In genomic region chr4:97774446-97774950, GRCm38 (mm10) we compare ENCODE assay signal across 8 mouse cellular contexts. TPM values are rescaled to one million over a fixed set of nuclear protein-coding genes. Genes with fewer than 3 reads are reported as not detected.
DNase-seq lines count a peak whose midpoint lies in the region; ATAC-seq lines count a peak whose summit lies in the region.

No protein-coding gene starts in this region.

- peaks cover 47% of the 10 kb centered on the region for H3K4me1 ChIP-seq in kidney, embryonic 15.5 days
- peaks cover 27% of the 10 kb centered on the region for H3K4me1 ChIP-seq in embryonic facial prominence, embryonic 13.5 days
- H3K4me1 ChIP-seq in hindbrain, embryonic 16.5 days (ENCODE audit: control insufficient read depth, insufficient read depth, low read depth, low read length), result peaks cover 2% of the 10 kb centered on the region
- peaks cover 6% of the 10 kb centered on the region; the same call in 1 of the 2 replicates for H3K4me1 ChIP-seq in midbrain, embryonic 16.5 days (ENCODE audit: control insufficient read depth, insufficient read depth, low read length)

- H3K27ac ChIP-seq in kidney, embryonic 15.5 days, result peak overlapping the region; percentile 85
- peak overlapping the region; percentile 96 for H3K27ac ChIP-seq in embryonic facial prominence, embryonic 13.5 days
- peak overlapping the region; percentile 75 for H3K27ac ChIP-seq in hindbrain, embryonic 16.5 days (ENCODE audit: low read depth, low read length)
- H3K27ac ChIP-seq in midbrain, embryonic 16.5 days (ENCODE audit: low read length), result peak overlapping the region; percentile 57

- H3K9ac ChIP-seq in kidney, embryonic 15.5 days, result no peak overlapping the region
- H3K9ac ChIP-seq in embryonic facial prominence, embryonic 13.5 days, result 0 out of 2 replicates have a peak overlapping the region, but pooled peaks have one; percentile 99
- no peak overlapping the region for H3K9ac ChIP-seq in hindbrain, embryonic 16.5 days (ENCODE audit: low read depth, low read length)
- no peak overlapping the region for H3K9ac ChIP-seq in midbrain, embryonic 16.5 days (ENCODE audit: low read depth, low read length)

- peaks cover 51% of the 10 kb centered on the region for H3K27me3 ChIP-seq in kidney, embryonic 15.5 days
- no peaks in the 10 kb centered on the region for H3K27me3 ChIP-seq in embryonic facial prominence, embryonic 13.5 days
- 0 out of 2 replicates have a peak, but pooled peaks cover 2% of the 10 kb centered on the region for H3K27me3 ChIP-seq in hindbrain, embryonic 16.5 days (replicated peaks; ENCODE audit: control insufficient read depth, insufficient read depth, low read length)
- H3K27me3 ChIP-seq in midbrain, embryonic 16.5 days (ENCODE audit: control insufficient read depth, insufficient read depth, low read depth, low read length), result 0 out of 2 replicates have a peak, but pooled peaks cover 3% of the 10 kb centered on the region

- ATAC-seq in kidney, embryonic 15.5 days (replicated peaks; ENCODE audit: low FRiP score), result no peak
- ATAC-seq in embryonic facial prominence, embryonic 13.5 days (ENCODE audit: insufficient number of reproducible peaks, insufficient read depth, low FRiP score, low TSS enrichment, low read depth), result no peak
- ATAC-seq in hindbrain, embryonic 16.5 days, result no peak
- ATAC-seq in midbrain, embryonic 16.5 days, result no peak

- peak overlapping the region; percentile 88 for H3K4me2 ChIP-seq in kidney, embryonic 15.5 days
- H3K4me2 ChIP-seq in embryonic facial prominence, embryonic 13.5 days, result peak overlapping the region; percentile 79
- peak overlapping the region; percentile 55 for H3K4me2 ChIP-seq in hindbrain, embryonic 16.5 days (ENCODE audit: low read length)
- peak overlapping the region; percentile 3; the same call in 1 of the 2 replicates for H3K4me2 ChIP-seq in midbrain, embryonic 16.5 days (ENCODE audit: low read length)

- WGBS in kidney, embryonic 15.5 days, result 18% methylated on average over 4 of the region's 4 CpGs
- WGBS in embryonic facial prominence, embryonic 13.5 days, result 6% methylated on average over 4 of the region's 4 CpGs
- WGBS in hindbrain, embryonic 16.5 days, result 20% methylated on average over 4 of the region's 4 CpGs
- 16% methylated on average over 4 of the region's 4 CpGs for WGBS in midbrain, embryonic 16.5 days

- no peak for DNase-seq in kidney, postnatal 25 days
- no peak for DNase-seq in frontal cortex, postnatal 25 days (ENCODE audit: low spot score in 2 of 2)
- no peak for DNase-seq in thymus, postnatal 0 days (ENCODE audit: low spot score)
- DNase-seq in layer of hippocampus, postnatal 36 days, result no peak

- peak overlapping the region; percentile 78 for H3K4me3 ChIP-seq in kidney, embryonic 15.5 days (replicated peaks)
- H3K4me3 ChIP-seq in embryonic facial prominence, embryonic 13.5 days, result peak overlapping the region; percentile 82
- H3K4me3 ChIP-seq in hindbrain, embryonic 16.5 days (ENCODE audit: low read length), result no peak overlapping the region
- 0 out of 2 replicates have a peak overlapping the region, but pooled peaks have one; percentile 7 for H3K4me3 ChIP-seq in midbrain, embryonic 16.5 days (ENCODE audit: low read depth, low read length)

- H3K36me3 ChIP-seq in kidney, embryonic 15.5 days, result no peaks in the 10 kb centered on the region
- H3K36me3 ChIP-seq in embryonic facial prominence, embryonic 13.5 days, result no peaks in the 10 kb centered on the region
- no peaks in the 10 kb centered on the region for H3K36me3 ChIP-seq in hindbrain, embryonic 16.5 days (ENCODE audit: control insufficient read depth, insufficient read depth, low read length)
- no peaks in the 10 kb centered on the region for H3K36me3 ChIP-seq in midbrain, embryonic 16.5 days (ENCODE audit: control insufficient read depth, insufficient read depth, low read length)

- H3K9me3 ChIP-seq in kidney, embryonic 15.5 days (replicated peaks), result no peaks in the 10 kb centered on the region
- no peaks in the 10 kb centered on the region for H3K9me3 ChIP-seq in embryonic facial prominence, embryonic 13.5 days
- no peaks in the 10 kb centered on the region for H3K9me3 ChIP-seq in hindbrain, embryonic 16.5 days (ENCODE audit: control insufficient read depth, low read length)
- no peaks in the 10 kb centered on the region for H3K9me3 ChIP-seq in midbrain, embryonic 16.5 days (replicated peaks; ENCODE audit: control insufficient read depth, low read length, poor library complexity, severe bottlenecking)

RNA-seq across cellular contexts. Expression of gene Nfia, which starts 2.0 kb away (rescaled TPM):
- 26.8 and 29.3 TPM in 2 replicates for polyA plus RNA-seq in kidney, embryonic 15.5 days (2015; fragmentation: Nextera tagmentation; extraction: Ambion mirVana)
- 59.9 and 71.0 TPM in 2 replicates for polyA plus RNA-seq in embryonic facial prominence, embryonic 13.5 days (2015; fragmentation: Nextera tagmentation; extraction: Ambion mirVana)
- polyA plus RNA-seq in hindbrain, embryonic 16.5 days (2015; fragmentation: Nextera tagmentation; extraction: Ambion mirVana), result 38.4 and 43.4 TPM in 2 replicates
- polyA plus RNA-seq in midbrain, embryonic 16.5 days (2015; fragmentation: Nextera tagmentation; extraction: Ambion mirVana), result 25.8 and 26.6 TPM in 2 replicates
- 16.5 and 18.7 TPM in 2 replicates for polyA plus RNA-seq in thymus, postnatal 0 days (2015; fragmentation: Nextera tagmentation; extraction: Ambion mirVana)
- total RNA-seq in layer of hippocampus, postnatal 36 days (2021), result 100 to 1,000 TPM; 103 to 121 TPM

RNA-seq across cellular contexts. Expression of gene E130114P18Rik, which starts 3.4 kb away (rescaled TPM):
- 0.51 and 0.59 TPM in 2 replicates for polyA plus RNA-seq in kidney, embryonic 15.5 days (2015; fragmentation: Nextera tagmentation; extraction: Ambion mirVana)
- polyA plus RNA-seq in embryonic facial prominence, embryonic 13.5 days (2015; fragmentation: Nextera tagmentation; extraction: Ambion mirVana), result 5.0 and 7.5 TPM in 2 replicates
- polyA plus RNA-seq in hindbrain, embryonic 16.5 days (2015; fragmentation: Nextera tagmentation; extraction: Ambion mirVana), result 20.9 and 21.5 TPM in 2 replicates
- 11.6 and 12.1 TPM in 2 replicates for polyA plus RNA-seq in midbrain, embryonic 16.5 days (2015; fragmentation: Nextera tagmentation; extraction: Ambion mirVana)
- 0.54 and 0.79 TPM in 2 replicates for polyA plus RNA-seq in thymus, postnatal 0 days (2015; fragmentation: Nextera tagmentation; extraction: Ambion mirVana)
- 1 to 10 TPM; 7.5 to 8.6 TPM for total RNA-seq in layer of hippocampus, postnatal 36 days (2021)

Comparison
In these comparisons a context has a peak if more than half of its experiments do, and no peak if none do; other contexts are left out.
1. H3K4me2 ChIP-seq: peak in every context shown above with its lines; median percentile 88 in kidney, embryonic 15.5 days; 79 in embryonic facial prominence, embryonic 13.5 days; 55 in hindbrain, embryonic 16.5 days; 3 in midbrain, embryonic 16.5 days.